Mouse (Mus musculus) left cerebral cortex, postnatal 10 days (tissue): ENCODE results near the gene Emg1. TPM values are rescaled to one million over a fixed set of nuclear protein-coding genes. Genes with fewer than 3 reads are reported as not detected.
A peak's percentile ranks its signal among the peaks of the same experiment; 100 is the strongest.
"Not testable (repeated sequence)": the region's sequence is repeated elsewhere in the genome, so short reads cannot be mapped to it uniquely, and the experiment has no call there.

ENCODE experiments used
- DNase-seq, 2 experiments: peaks; one replicate each; pipeline ENCODE4 v3.0.0; 2021 to 2022; ENCODE audit warnings: low spot score in 2 of 2, mixed read lengths in 1 of 2; ENCODE audit errors: extremely low spot score in 1 of 2
- intact Hi-C: fragments of 180-260 bp; cut with DNase I; formaldehyde crosslinking; loops from one replicate; pipeline ENCODE4 v1.15.1; 2025
- total RNA-seq, 2 experiments: library from RNA; stranded (reverse); gene quantifications; 2 replicates each; pipeline ENCODE4 v1.2.3; 2021

Emg1 gene
- total RNA-seq, 2 experiments from 2014 or later = 38.0 to 42.6 TPM

- intact Hi-C loops = no loop called here
These were observed 18.6 kb downstream of the Emg1 start for GRCm38 (mm10) chr6:124693243-124693981.

DNA sequence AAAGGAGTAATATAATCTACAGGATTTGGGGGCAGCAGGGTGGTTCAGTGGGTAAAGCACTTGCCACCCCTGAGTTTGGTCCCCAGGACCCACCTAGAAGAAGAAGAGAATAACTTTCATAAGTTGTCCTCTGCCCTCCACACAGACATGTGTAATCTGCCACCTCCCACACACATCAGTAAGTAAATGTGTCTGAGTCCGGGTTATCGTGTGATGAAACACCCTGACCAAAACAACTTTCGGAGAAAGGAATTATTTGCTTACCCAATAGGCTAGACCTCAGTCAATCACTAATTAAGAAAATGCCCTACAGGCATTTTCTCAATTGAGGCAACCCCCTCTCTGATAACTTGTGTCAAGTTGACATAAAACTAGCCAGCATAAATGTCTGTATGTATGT, 21.5 kb downstream of the Emg1 start:
- intact Hi-C loops = no loop called here
- no peak for DNase-seq

More at GRCm38 (mm10) chr6:124693243-124693981, 18.6 kb downstream of the Emg1 start:
- DNase-seq = no peak

DNA sequence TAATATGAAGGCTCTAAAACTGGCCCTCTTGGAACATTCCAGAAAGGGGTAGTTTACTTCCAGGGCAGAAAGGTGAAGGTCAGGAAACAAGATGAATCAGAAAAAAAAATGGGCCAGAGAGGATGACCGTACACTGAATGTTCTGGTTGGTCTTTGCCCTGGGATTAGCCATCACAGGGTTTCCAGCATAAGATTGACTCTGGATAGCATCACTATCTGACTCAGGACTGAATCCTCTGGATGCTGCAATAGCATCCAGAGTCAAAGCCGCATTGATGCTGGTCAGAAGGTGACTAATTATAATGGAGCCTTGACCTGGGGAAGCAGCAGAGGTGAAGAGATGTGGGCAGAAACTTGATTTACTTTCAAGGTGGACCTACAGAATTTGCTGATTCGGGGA, 23.0 kb downstream of the Emg1 start:
- DNase-seq = no peak

GRCm38 (mm10) chr6:124688151-124688758, 23.7 kb downstream of the Emg1 start:
- DNase-seq = no peak
- intact Hi-C loops = no loop called here

More for the DNA sequence above, 23.0 kb downstream of the Emg1 start:
- intact Hi-C loops = no loop called here

DNA sequence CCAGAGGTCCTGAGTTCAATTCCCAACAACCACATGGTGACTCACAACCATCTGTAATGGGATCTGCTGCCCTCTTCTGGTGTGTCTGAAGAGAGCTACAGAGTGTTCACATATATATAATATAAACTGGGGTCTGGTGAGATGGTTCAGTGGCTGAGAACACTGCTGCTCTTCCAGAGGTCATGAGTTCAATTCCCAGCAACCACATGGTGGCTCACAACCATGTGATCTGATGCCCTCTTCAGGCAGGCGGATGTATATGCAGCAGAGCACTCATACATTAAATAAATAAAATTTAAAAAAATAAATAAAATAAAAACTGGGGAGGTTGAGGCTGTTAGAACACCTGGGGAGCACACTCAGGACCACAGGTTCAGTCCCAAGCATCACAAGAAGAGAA, 25.3 kb downstream of the Emg1 start:
- DNase-seq, intact Hi-C loops: not testable (repeated sequence)

GRCm38 (mm10) chr6:124685606-124686386, 26.2 kb downstream of the Emg1 start:
- DNase-seq = no peak
- intact Hi-C loops = no loop called here

- intact Hi-C loops = no loop called here
- peak; percentile 38 to 57 for DNase-seq
These were observed 28.2 kb downstream of the Emg1 start for GRCm38 (mm10) chr6:124683591-124684417.

GRCm38 (mm10) chr6:124682291-124682690, 29.7 kb downstream of the Emg1 start:
- intact Hi-C loops, DNase-seq: not testable (repeated sequence)

GRCm38 (mm10) chr6:124679486-124679885, 32.5 kb downstream of the Emg1 start:
- DNase-seq = no peak
- intact Hi-C loops = no loop called here

DNA sequence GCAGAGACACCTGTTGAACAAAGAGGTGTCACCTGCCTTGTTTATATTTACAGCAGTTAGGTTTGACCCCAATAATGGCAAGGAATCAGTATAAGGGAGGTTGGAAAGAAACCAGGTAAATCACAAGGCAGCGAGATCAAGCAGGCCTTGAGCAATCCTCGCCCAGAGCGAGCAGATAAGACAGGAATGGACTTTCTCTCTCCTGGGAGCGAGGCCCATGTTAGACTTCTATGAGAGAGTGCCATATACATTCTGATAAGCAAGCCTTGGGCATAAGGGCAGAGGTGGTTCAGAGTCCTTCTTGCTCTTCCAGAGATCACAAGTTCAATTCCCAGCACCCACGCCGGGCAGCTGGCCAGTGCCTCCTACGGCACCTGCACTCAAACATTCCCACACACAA, 33.2 kb downstream of the Emg1 start:
- no peak for DNase-seq
- intact Hi-C loops = no loop called here

DNA sequence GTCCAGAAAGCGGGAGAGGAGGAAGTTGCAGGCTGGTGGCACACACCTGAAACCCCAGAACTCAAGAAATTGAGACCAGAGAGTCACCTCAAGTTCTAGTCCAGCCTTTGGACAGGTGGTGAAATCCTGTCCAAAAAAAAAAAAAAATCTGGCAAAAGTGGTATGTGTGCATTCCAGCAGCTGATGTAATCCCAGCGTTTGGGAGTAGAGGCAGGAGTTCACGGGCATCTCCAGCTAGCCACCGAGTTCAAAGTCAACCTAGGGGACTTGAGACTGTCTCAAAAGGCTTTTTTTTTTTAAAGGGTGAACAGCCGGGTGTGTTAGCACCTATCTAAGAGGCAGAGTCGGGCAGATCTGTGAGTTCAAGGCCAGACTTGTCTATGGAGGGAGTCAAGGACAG, 35.8 kb downstream of the Emg1 start:
- DNase-seq = no peak
- intact Hi-C loops = no loop called here

- no peak for DNase-seq
- intact Hi-C loops = no loop called here
These were observed 37.4 kb downstream of the Emg1 start for GRCm38 (mm10) chr6:124674591-124674990.

- DNase-seq = peak; percentile 43 to 52
- intact Hi-C loops = no loop called here
These were observed 38.4 kb downstream of the Emg1 start for GRCm38 (mm10) chr6:124673619-124674018.

- DNase-seq = no peak
- intact Hi-C loops = no loop called here
These were observed 39.9 kb downstream of the Emg1 start for GRCm38 (mm10) chr6:124672100-124672499.

- DNase-seq = no peak
- intact Hi-C loops = no loop called here
These were observed 41.6 kb downstream of the Emg1 start for GRCm38 (mm10) chr6:124670281-124670900.

GRCm38 (mm10) chr6:124669234-124669859, 42.6 kb downstream of the Emg1 start:
- intact Hi-C loops = no loop called here
- no peak for DNase-seq

- no peak for DNase-seq
- intact Hi-C loops = no loop called here
These were observed 47.0 kb downstream of the Emg1 start for GRCm38 (mm10) chr6:124665011-124665410.

DNA sequence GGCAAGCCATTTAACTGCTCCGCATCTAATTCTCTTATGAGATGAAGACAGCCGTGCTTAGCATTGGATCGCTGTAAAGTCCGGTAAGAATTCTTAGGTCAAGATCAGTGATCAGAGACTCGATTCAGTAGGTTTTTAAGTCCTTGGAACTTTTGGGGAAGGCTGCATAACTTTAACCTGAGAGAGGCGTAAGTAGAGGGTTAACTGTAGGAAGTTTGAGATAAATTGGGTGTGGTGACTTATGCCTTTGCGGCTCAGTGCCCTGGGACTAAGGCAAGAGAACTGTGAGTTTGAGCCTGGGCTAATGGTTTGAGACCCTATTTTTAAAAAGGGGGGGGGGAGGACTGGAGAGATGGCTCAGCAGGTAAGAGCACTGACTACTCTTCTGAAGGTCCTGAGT, 47.7 kb downstream of the Emg1 start:
- DNase-seq = no peak
- intact Hi-C loops = no loop called here
